Mouse (Mus musculus) erythroblast, embryonic 14.5 days (primary cell): ENCODE measurements around the gene Sgpp1.

Experiments
- GATA1 ChIP-seq: IDR thresholded peaks from 2 replicates; pipeline ENCODE4 v1.6.1; 2012; ENCODE audit warnings: low read length, inconsistent platforms, mixed read lengths
- TAL1 ChIP-seq: IDR thresholded peaks from 3 replicates; pipeline ENCODE4 v1.6.1; 2012; ENCODE audit warnings: low read length, inconsistent platforms, mixed read lengths

- TF ChIP-seq TAL1 (no peak), GATA1 (no peak)
These were observed 36.8 kb downstream of the Sgpp1 start for GRCm38 (mm10) chr12:75698692-75699091.
